Mouse (Mus musculus) erythroblast, embryonic 14.5 days (primary cell): ENCODE results near the gene Taco1. TPM values are rescaled to one million over a fixed set of nuclear protein-coding genes. Genes with fewer than 3 reads are reported as not detected.

Experiments used
- H3K27me3 ChIP-seq: 2 replicates; pipeline ENCODE4 v1.6.1; 2012; ENCODE audit warnings: inconsistent platforms; ENCODE audit not compliant: control insufficient read depth
- H3K36me3 ChIP-seq: 2 replicates; pipeline ENCODE4 v1.6.1; 2012; ENCODE audit warnings: mild to moderate bottlenecking, inconsistent platforms; ENCODE audit not compliant: control insufficient read depth
- H3K4me1 ChIP-seq: 2 replicates; pipeline ENCODE4 v1.6.1; 2012; ENCODE audit warnings: inconsistent platforms; ENCODE audit not compliant: control insufficient read depth
- H3K4me3 ChIP-seq: replicated peaks from 2 replicates; pipeline ENCODE3; 2012; ENCODE audit warnings: moderate library complexity, mild to moderate bottlenecking, inconsistent platforms
- H3K9me3 ChIP-seq: 2 replicates; pipeline ENCODE4 v1.6.1; 2012; ENCODE audit warnings: low read length, inconsistent platforms, mixed read lengths; ENCODE audit not compliant: control insufficient read depth
- GATA1 ChIP-seq: IDR thresholded peaks from 2 replicates; pipeline ENCODE4 v1.6.1; 2012; ENCODE audit warnings: low read length, inconsistent platforms, mixed read lengths
- TAL1 ChIP-seq: IDR thresholded peaks from 3 replicates; pipeline ENCODE4 v1.6.1; 2012; ENCODE audit warnings: low read length, inconsistent platforms, mixed read lengths
- polyA plus RNA-seq: library from polyadenylated mRNA; stranded (reverse); fragments of >175 nt; gene quantifications from 2 replicates; pipeline ENCODE4 v1.2.3, GENCODE M21; 2012

Taco1 gene
- polyA plus RNA-seq, 1 experiment: 0.49 TPM

- peaks cover 23% of the 10 kb centered on the region for H3K4me1 ChIP-seq
- H3K36me3 ChIP-seq: no peaks in the 10 kb centered on the region
- TF ChIP-seq GATA1 (no peak), TAL1 (no peak)
- H3K4me3 ChIP-seq: peak within 1 kb of the TSS; percentile 81
- H3K9me3 ChIP-seq: no peaks in the 10 kb centered on the region
- H3K27me3 ChIP-seq: peaks cover 45% of the 10 kb centered on the region
Observed at GRCm38 (mm10) chr11:106083708-106084701, 18.1 kb downstream of the Taco1 start, which contains the start of gene Map3k3. Map3k3 (plus strand) TSS chr11:106084613.

- TF ChIP-seq TAL1: no peak
- no peak for TF ChIP-seq GATA1
- peak overlapping the region; percentile 81 for H3K4me3 ChIP-seq
Observed at GRCm38 (mm10) chr11:106084911-106085561, 19.2 kb downstream of the Taco1 start.

GRCm38 (mm10) chr11:106098223-106098622 is 32.4 kb downstream of the Taco1 start:
- Histone ChIP-seq H3K4me3 (no peak overlapping the region), H3K36me3 (peaks cover 2% of the 10 kb centered on the region; the same call in 1 of the 2 replicates), H3K4me1 (no peaks in the 10 kb centered on the region), H3K9me3 (no peaks in the 10 kb centered on the region), H3K27me3 (no peaks in the 10 kb centered on the region)
- TF ChIP-seq TAL1 (no peak), GATA1 (no peak)

More at GRCm38 (mm10) chr11:106084911-106085561, 19.2 kb downstream of the Taco1 start:
- H3K27me3 ChIP-seq: peaks cover 45% of the 10 kb centered on the region
- peaks cover 23% of the 10 kb centered on the region for H3K4me1 ChIP-seq
- H3K36me3 ChIP-seq: no peaks in the 10 kb centered on the region
- H3K9me3 ChIP-seq: no peaks in the 10 kb centered on the region

GRCm38 (mm10) chr11:106102866-106103265 is 37.0 kb downstream of the Taco1 start:
- TF ChIP-seq TAL1 (no peak), GATA1 (no peak)
- no peak overlapping the region for H3K4me3 ChIP-seq
- H3K36me3 ChIP-seq: peaks cover 2% of the 10 kb centered on the region; the same call in 1 of the 2 replicates
- H3K9me3 ChIP-seq: no peaks in the 10 kb centered on the region
- no peaks in the 10 kb centered on the region for H3K27me3 ChIP-seq
- no peaks in the 10 kb centered on the region for H3K4me1 ChIP-seq

- TF ChIP-seq TAL1 (no peak), GATA1 (no peak)
- H3K27me3 ChIP-seq: no peaks in the 10 kb centered on the region
- H3K9me3 ChIP-seq: no peaks in the 10 kb centered on the region
- H3K4me1 ChIP-seq: no peaks in the 10 kb centered on the region
- no peak overlapping the region for H3K4me3 ChIP-seq
- peaks cover 2% of the 10 kb centered on the region; the same call in 1 of the 2 replicates for H3K36me3 ChIP-seq
Observed at GRCm38 (mm10) chr11:106106047-106106587, 40.3 kb downstream of the Taco1 start.

GRCm38 (mm10) chr11:106111688-106112087 is 45.8 kb downstream of the Taco1 start:
- no peaks in the 10 kb centered on the region for H3K27me3 ChIP-seq
- no peaks in the 10 kb centered on the region for H3K9me3 ChIP-seq
- no peak overlapping the region for H3K4me3 ChIP-seq
- H3K4me1 ChIP-seq: no peaks in the 10 kb centered on the region
- peaks cover 2% of the 10 kb centered on the region; the same call in 1 of the 2 replicates for H3K36me3 ChIP-seq
- no peak for TF ChIP-seq TAL1
- no peak for TF ChIP-seq GATA1

GRCm38 (mm10) chr11:106122221-106122620 is 56.4 kb downstream of the Taco1 start:
- H3K36me3 ChIP-seq: peaks cover 6% of the 10 kb centered on the region
- H3K27me3 ChIP-seq: no peaks in the 10 kb centered on the region
- H3K9me3 ChIP-seq: no peaks in the 10 kb centered on the region
- H3K4me1 ChIP-seq: no peaks in the 10 kb centered on the region
- no peak overlapping the region for H3K4me3 ChIP-seq
- TF ChIP-seq GATA1 (no peak), TAL1 (no peak)

GRCm38 (mm10) chr11:106122736-106123135 is 56.9 kb downstream of the Taco1 start:
- Histone ChIP-seq H3K36me3 (peaks cover 6% of the 10 kb centered on the region), H3K4me3 (no peak overlapping the region), H3K27me3 (no peaks in the 10 kb centered on the region), H3K4me1 (no peaks in the 10 kb centered on the region), H3K9me3 (no peaks in the 10 kb centered on the region)
- TF ChIP-seq TAL1 (no peak), GATA1 (no peak)

Other genes with a start within 250 kb of the Taco1 start
- gene Cyb561, start 112.7 kb upstream of the Taco1 start, polyA plus RNA-seq: 0.02 and 0.07 TPM in 2 replicates
- not detected in 2 replicates for gene Ace, start 98.1 kb upstream of the Taco1 start, polyA plus RNA-seq
- not detected in 2 replicates for gene Ace3, start 71.4 kb upstream of the Taco1 start, polyA plus RNA-seq
- gene Kcnh6, start 57.9 kb upstream of the Taco1 start, polyA plus RNA-seq: not detected in 2 replicates
- gene Dcaf7, start 29.2 kb upstream of the Taco1 start, polyA plus RNA-seq: 0.91 and 0.92 TPM in 2 replicates
- gene Map3k3, start 18.6 kb downstream of the Taco1 start, polyA plus RNA-seq: 0.05 and 0.07 TPM in 2 replicates
- not detected in 2 replicates for gene Gm10840, start 94.8 kb downstream of the Taco1 start, polyA plus RNA-seq
- 0.93 and 0.94 TPM in 2 replicates for gene Limd2, start 94.8 kb downstream of the Taco1 start, polyA plus RNA-seq
- 2.6 and 3.1 TPM in 2 replicates for gene Strada, start 136.1 kb downstream of the Taco1 start, polyA plus RNA-seq
- 0.17 and 0.20 TPM in 2 replicates for gene Ccdc47, start 150.3 kb downstream of the Taco1 start, polyA plus RNA-seq
- gene Ddx42, start 150.9 kb downstream of the Taco1 start, polyA plus RNA-seq: 1.4 and 1.5 TPM in 2 replicates
- gene Ftsj3, start 190.0 kb downstream of the Taco1 start, polyA plus RNA-seq: 0.49 and 0.56 TPM in 2 replicates
- gene Psmc5, start 190.1 kb downstream of the Taco1 start, polyA plus RNA-seq: 3.8 and 5.2 TPM in 2 replicates
- 6.5 and 7.7 TPM in 2 replicates for gene Smarcd2, start 206.9 kb downstream of the Taco1 start, polyA plus RNA-seq
- gene Tcam1, start 210.6 kb downstream of the Taco1 start, polyA plus RNA-seq: not detected in 2 replicates
- not detected in 2 replicates for gene Gh, start 235.8 kb downstream of the Taco1 start, polyA plus RNA-seq
- gene Cd79b, start 248.7 kb downstream of the Taco1 start, polyA plus RNA-seq: 0.03 and 0.08 TPM in 2 replicates